Mouse (Mus musculus) thymus, adult 2 months (tissue): ENCODE data around the gene Med31.

Experiments used
- CTCF ChIP-seq: fragments of 200-500 bp; IDR thresholded peaks from 2 replicates; pipeline ENCODE4 v1.5.1; 2012; ENCODE audit warnings: mild to moderate bottlenecking, control low read depth, low read length, moderate library complexity, borderline replicate concordance; ENCODE audit not compliant: control insufficient read depth, poor library complexity, insufficient read depth; ENCODE audit errors: extremely low read depth
- POLR2A ChIP-seq: fragments of 200-500 bp; IDR thresholded peaks from 2 replicates; pipeline ENCODE4 v1.6.1; 2012; ENCODE audit warnings: mild to moderate bottlenecking, low read length, control low read depth, moderate library complexity; ENCODE audit not compliant: control insufficient read depth, poor library complexity, insufficient read depth; ENCODE audit errors: extremely low read depth

DNA sequence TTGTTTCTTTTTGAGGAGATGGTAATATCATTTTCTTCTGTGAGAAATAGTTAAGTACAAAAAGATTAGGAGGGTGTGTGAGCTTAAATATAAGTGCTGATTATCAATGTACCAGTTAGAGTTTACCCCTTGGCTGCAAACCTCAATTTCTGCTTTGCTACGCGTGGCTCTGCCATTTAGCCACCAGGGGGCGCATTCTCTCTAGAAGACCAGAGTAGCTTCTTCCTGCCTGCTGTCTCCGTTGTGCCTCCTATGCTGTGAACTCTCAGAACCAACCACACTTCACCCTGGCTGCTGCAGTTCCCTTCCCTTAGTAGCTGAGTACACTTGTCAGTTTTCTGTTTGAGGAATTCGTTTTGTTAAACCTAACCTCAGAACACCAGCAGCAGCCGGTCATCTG lies 5.9 kb upstream of the Med31 start:
- TF ChIP-seq CTCF (peak; percentile 57; the same call in 1 of the 2 replicates), POLR2A (no peak)
